Mouse (Mus musculus): Measurements from ENCODE around the gene Omp.

DNA sequence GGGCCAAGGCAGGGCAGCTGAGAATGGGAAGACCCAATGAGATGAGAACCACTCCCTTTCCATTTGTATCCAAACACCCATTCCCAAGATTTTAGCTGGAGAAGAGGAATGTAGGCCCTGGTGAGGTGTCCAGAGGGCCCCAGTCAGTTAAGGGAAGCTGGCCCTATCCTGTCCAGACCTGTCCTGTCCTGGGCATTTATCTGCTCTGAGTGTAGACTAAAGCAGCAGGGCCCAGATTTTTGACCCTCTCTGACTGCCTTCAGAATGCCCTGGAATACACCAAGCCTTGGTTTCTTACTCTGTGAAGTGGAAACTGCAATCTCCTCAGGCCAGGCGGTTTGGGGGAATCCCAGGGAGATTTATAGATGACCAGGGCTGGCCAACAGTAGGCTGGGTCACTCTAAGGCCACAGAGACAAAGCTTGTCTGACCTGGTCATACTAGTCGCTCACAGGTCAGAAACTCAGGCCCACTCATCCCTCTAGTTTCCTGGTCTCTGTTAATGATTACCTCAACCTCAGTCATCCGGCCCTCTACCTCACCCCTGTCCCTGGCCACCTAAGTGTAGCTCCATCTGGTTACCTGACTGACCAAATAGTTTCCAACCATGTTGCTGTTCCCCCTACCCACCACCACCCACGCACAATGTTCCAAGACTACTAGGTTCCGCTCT lies 33.4 kb upstream of the Omp start:
- TF ChIP-seq GATA1 (IDR thresholded peaks at IDR 0.05; ENCODE audit: low read length) (no peak), TAL1 (IDR thresholded peaks at IDR 0.05; ENCODE audit: low read length) (no peak)
